Comparison of ENCODE assay signal across 8 mouse cellular contexts in the genomic region with DNA sequence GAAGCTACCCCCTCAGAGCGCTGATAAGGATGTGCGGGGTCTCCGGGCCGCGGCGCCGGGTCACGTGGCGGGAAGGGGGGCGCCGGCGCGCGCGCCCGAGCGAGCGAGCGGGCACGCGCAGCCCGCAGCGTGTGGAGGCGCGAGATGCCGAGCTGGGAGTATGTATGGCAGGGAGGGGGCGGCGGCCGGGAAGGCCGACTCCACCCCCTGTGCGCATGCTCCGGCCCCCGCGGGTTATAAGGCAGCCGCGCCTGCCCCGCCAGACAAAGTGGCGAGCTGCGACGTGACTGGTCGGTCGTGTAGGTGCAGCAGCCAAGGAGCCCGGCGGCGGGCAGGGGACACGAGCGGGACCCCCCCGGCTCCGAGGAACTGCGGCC. TPM values are rescaled to one million over a fixed set of nuclear protein-coding genes. Genes with fewer than 3 reads are reported as not detected.
DNase-seq lines count a peak whose midpoint lies in the region; ATAC-seq and TF ChIP-seq lines count a peak whose summit lies in the region.

A gene (plus strand): TSS at position 266 of the 377 bp plus-strand sequence.

- peak; percentile 96 for ATAC-seq in hindbrain, postnatal 0 days

- peaks cover 3% of the 10 kb centered on the region; the same call in 1 of the 2 replicates for H3K4me1 ChIP-seq in hindbrain, postnatal 0 days (ENCODE audit: insufficient read depth, low read length)
- H3K4me1 ChIP-seq in megakaryocyte, embryonic 14.5 days = peaks cover 63% of the 10 kb centered on the region

- peak within 1 kb of the TSS; percentile 85 for H3K4me3 ChIP-seq in gastrocnemius, adult 2 months
- peak within 1 kb of the TSS; percentile 87 for H3K4me3 ChIP-seq in hindbrain, postnatal 0 days (ENCODE audit: low read length)
- peak within 1 kb of the TSS; percentile 97 for H3K4me3 ChIP-seq in megakaryocyte, embryonic 14.5 days (replicated peaks)

- no peak for TF ChIP-seq CTCF in gastrocnemius, adult 2 months (IDR thresholded peaks at IDR 0.05)
- no peak for TF ChIP-seq CTCF in hindbrain, postnatal 0 days (IDR thresholded peaks at IDR 0.05; ENCODE audit: low read depth)

- no peaks in the 10 kb centered on the region for H3K27me3 ChIP-seq in hindbrain, postnatal 0 days (ENCODE audit: insufficient read depth, low read length)
- no peaks in the 10 kb centered on the region for H3K27me3 ChIP-seq in megakaryocyte, embryonic 14.5 days (replicated peaks)

- H3K36me3 ChIP-seq in hindbrain, postnatal 0 days (ENCODE audit: insufficient read depth, low read length) = no peaks in the 10 kb centered on the region
- H3K36me3 ChIP-seq in megakaryocyte, embryonic 14.5 days (replicated peaks; ENCODE audit: low read length) = peaks cover 5% of the 10 kb centered on the region

- peak within 1 kb of the TSS; percentile 92 for H3K4me2 ChIP-seq in hindbrain, postnatal 0 days (ENCODE audit: low read depth, low read length)

- peak within 1 kb of the TSS; percentile 86 for H3K9ac ChIP-seq in hindbrain, postnatal 0 days (replicated peaks; ENCODE audit: low read length)

- DNase-seq in WW6 (ENCODE audit: low read depth, low spot score) = peak; percentile 67
- DNase-seq in cerebellum, postnatal 4 days (ENCODE audit: low spot score in 2 of 2) = peak; percentile 80 to 87
- DNase-seq in gastrocnemius, adult 2 months = peak; percentile 95
- DNase-seq in hindbrain, postnatal 0 days (ENCODE audit: low spot score) = peak; percentile 93
- peak; percentile 85 to 90 for DNase-seq in left cerebral cortex, adult 8-10 months (ENCODE audit: low spot score in 2 of 2)
- peak; percentile 94 for DNase-seq in right cerebral cortex, postnatal 10 days (ENCODE audit: low spot score in 2 of 2)
- peak; percentile 87 for DNase-seq in urinary bladder, postnatal 25 days (ENCODE audit: low spot score)

- WGBS in hindbrain, postnatal 0 days = 3% methylated on average over 48 of the region's 50 CpGs

- peak within 1 kb of the TSS; percentile 96 for H3K27ac ChIP-seq in gastrocnemius, adult 2 months
- H3K27ac ChIP-seq in hindbrain, postnatal 0 days = peak within 1 kb of the TSS; percentile 78

- intact Hi-C loops in gastrocnemius, adult 2 months (cut with DNase I) = loop anchor here (2.0 to 5.0 kb wide), 2 partner anchors 36 to 96 kb away; no protein-coding TSS in a partner anchor

- no peaks in the 10 kb centered on the region for H3K9me3 ChIP-seq in hindbrain, postnatal 0 days (ENCODE audit: low read length)
- H3K9me3 ChIP-seq in megakaryocyte, embryonic 14.5 days = no peaks in the 10 kb centered on the region

RNA-seq across cellular contexts. Expression of the gene that starts here (rescaled TPM):
- 10 to 100 TPM; 20.9 to 42.1 TPM for total RNA-seq in gastrocnemius, adult 2 months (2021)
- 40.2 and 43.4 TPM in 2 replicates for total RNA-seq in hindbrain, postnatal 0 days (2014; rRNA removed)
- polyA plus RNA-seq in hindbrain, postnatal 0 days (2015; fragmentation: Nextera tagmentation; extraction: Ambion mirVana) = 21.8 and 22.6 TPM in 2 replicates
- 10 to 100 TPM; 19.6 to 26.0 (median 21.9) TPM for total RNA-seq in left cerebral cortex, adult 8-10 months (2022)
- 3.9 and 8.0 TPM in 2 replicates for polyA plus RNA-seq in megakaryocyte, embryonic 14.5 days (2012; ENCODE audit: insufficient read depth, low replicate concordance)

Comparison
In these comparisons a context has a peak if more than half of its experiments do, and no peak if none do; other contexts are left out.
1. Peak in every context shown above with its lines: DNase-seq, ATAC-seq, H3K4me3 ChIP-seq and H3K27ac ChIP-seq.